Mouse (Mus musculus) liver, embryonic 14.5 days (tissue): Measurements from ENCODE around the gene Lrrc61.

Source experiments
- CTCF ChIP-seq: IDR thresholded peaks from 2 replicates; pipeline ENCODE4 v1.5.1; 2016; ENCODE audit warnings: antibody characterized with exemption, low read depth, control low read depth
- EP300 ChIP-seq: IDR thresholded peaks from 2 replicates; pipeline ENCODE4 v1.6.1; 2016; ENCODE audit warnings: antibody characterized with exemption, low read depth

DNA sequence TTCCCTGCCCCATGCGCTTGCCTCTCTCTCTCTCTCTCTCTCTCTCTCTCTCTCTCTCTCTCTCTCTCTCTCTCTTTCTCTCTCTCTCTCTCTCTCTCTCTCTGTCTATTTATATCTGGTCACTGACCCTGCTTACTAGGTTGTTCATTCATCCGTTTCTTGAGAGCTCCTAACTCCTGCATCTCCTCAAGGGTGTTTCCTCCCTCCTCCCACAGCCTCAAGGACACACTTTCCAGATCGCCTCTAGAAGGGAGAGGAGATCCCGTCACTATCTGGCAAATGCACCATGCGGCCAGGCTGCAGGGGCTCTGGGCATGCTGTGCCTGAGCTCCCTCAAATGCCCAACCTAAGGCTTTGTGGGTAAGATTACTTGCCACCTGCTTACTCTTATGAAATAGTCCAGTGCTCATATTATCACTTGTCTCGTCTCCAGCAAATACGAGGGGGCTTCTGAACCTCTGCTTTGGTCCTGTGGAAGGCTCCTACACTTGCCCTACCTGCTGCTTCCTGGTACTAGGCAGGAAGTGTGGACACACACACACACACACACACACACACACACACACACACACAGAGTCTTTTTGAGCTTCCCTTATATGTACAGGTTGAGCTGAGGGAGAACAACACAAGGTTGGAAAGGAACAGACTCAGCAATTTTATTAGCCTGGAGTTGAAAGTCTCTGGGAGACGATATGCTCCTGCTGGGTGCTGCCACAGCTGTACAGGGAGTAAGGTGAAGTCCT, 14.6 kb downstream of the Lrrc61 start:
- TF ChIP-seq EP300 (no peak), CTCF (no peak)
